Mouse (Mus musculus): Measurements from ENCODE around the gene Pim2. TPM values are rescaled to one million over a fixed set of nuclear protein-coding genes. Genes with fewer than 3 reads are reported as not detected.
A peak's percentile ranks its signal among the peaks of the same experiment; 100 is the strongest.

Gene Pim2
- total RNA-seq (2021): 1 to 10 TPM in 1 of 2 experiments, under 1 TPM in 1; 0.99 to 1.8 TPM
- long read RNA-seq, experiment 1, partial matches to known transcripts: 0 of 1 reads
- long read RNA-seq, experiment 1, other reads (novel, unspliced or antisense): 1 of 1 reads
- long read RNA-seq, experiment 2: 0 reads

GRCm38 (mm10) chrX:7878007-7878419 is at the start of gene Pim2:
Gene Pim2 (plus strand): TSS chrX:7878262.
- intact Hi-C loops (cut with DNase I): no loop called here

GRCm38 (mm10) chrX:7837146-7837545 is 40.9 kb upstream of the Pim2 start:
- intact Hi-C loops (cut with DNase I): no loop called here
- no peak for DNase-seq

More at GRCm38 (mm10) chrX:7878007-7878419, at the start of gene Pim2:
- DNase-seq: peak; percentile 40 to 50

GRCm38 (mm10) chrX:7840842-7841162 is 37.3 kb upstream of the Pim2 start:
- intact Hi-C loops (cut with DNase I): no loop called here
- DNase-seq: no peak

GRCm38 (mm10) chrX:7841163-7842162 is 36.6 kb upstream of the Pim2 start, which contains the start of gene Otud5:
Gene Otud5 (plus strand): TSS chrX:7841364.
- intact Hi-C loops (cut with DNase I): no loop called here
- DNase-seq: peak; percentile 81 to 90

- peak in 1 of 2 experiments; percentile 14 for DNase-seq
- intact Hi-C loops (cut with DNase I): no loop called here
Observed at GRCm38 (mm10) chrX:7842318-7842717, 35.7 kb upstream of the Pim2 start.

GRCm38 (mm10) chrX:7847845-7848244 is 30.2 kb upstream of the Pim2 start:
- intact Hi-C loops (cut with DNase I): no loop called here
- DNase-seq: no peak

GRCm38 (mm10) chrX:7854578-7854977 is 23.5 kb upstream of the Pim2 start:
- intact Hi-C loops (cut with DNase I): no loop called here
- DNase-seq: no peak

GRCm38 (mm10) chrX:7859191-7859753 is 18.8 kb upstream of the Pim2 start:
- intact Hi-C loops (cut with DNase I): no loop called here
- no peak for DNase-seq

- no peak for DNase-seq
- intact Hi-C loops (cut with DNase I): no loop called here
Observed at GRCm38 (mm10) chrX:7863181-7863580, 14.9 kb upstream of the Pim2 start.

GRCm38 (mm10) chrX:7864551-7864950 is 13.5 kb upstream of the Pim2 start:
- DNase-seq: no peak
- intact Hi-C loops (cut with DNase I): no loop called here

- intact Hi-C loops (cut with DNase I): no loop called here
- no peak for DNase-seq
Observed at GRCm38 (mm10) chrX:7865343-7865742, 12.7 kb upstream of the Pim2 start.

GRCm38 (mm10) chrX:7865786-7866185 is 12.3 kb upstream of the Pim2 start:
- no peak for DNase-seq

GRCm38 (mm10) chrX:7867141-7867540 is 10.9 kb upstream of the Pim2 start:
- intact Hi-C loops (cut with DNase I): no loop called here
- no peak for DNase-seq

More at GRCm38 (mm10) chrX:7865786-7866185, 12.3 kb upstream of the Pim2 start:
- intact Hi-C loops (cut with DNase I): no loop called here

- no peak for DNase-seq
- intact Hi-C loops (cut with DNase I): no loop called here
Observed at GRCm38 (mm10) chrX:7868506-7868905, 9.6 kb upstream of the Pim2 start.

- intact Hi-C loops (cut with DNase I): no loop called here
- DNase-seq: no peak
Observed at GRCm38 (mm10) chrX:7869826-7870225, 8.2 kb upstream of the Pim2 start.

- intact Hi-C loops (cut with DNase I): no loop called here
- DNase-seq: no peak
Observed at GRCm38 (mm10) chrX:7878495-7878894, 433 bp downstream of the Pim2 start.

- intact Hi-C loops (cut with DNase I): no loop called here
- DNase-seq: peak; percentile 14 to 30
Observed at GRCm38 (mm10) chrX:7879819-7880218, 1.8 kb downstream of the Pim2 start.

- DNase-seq: peak; percentile 74 to 84
- intact Hi-C loops (cut with DNase I): no loop called here
Observed at GRCm38 (mm10) chrX:7883841-7884567, 5.9 kb downstream of the Pim2 start, which contains the start of gene Slc35a2. Gene Slc35a2 (plus strand): TSS chrX:7884028.

- intact Hi-C loops (cut with DNase I): no loop called here
- DNase-seq: no peak
Observed at GRCm38 (mm10) chrX:7898211-7898610, 20.1 kb downstream of the Pim2 start.

All from gastrocnemius, postnatal 36 days (tissue).